Mouse (Mus musculus): ENCODE results near the gene Srf.

The Srf gene

DNA sequence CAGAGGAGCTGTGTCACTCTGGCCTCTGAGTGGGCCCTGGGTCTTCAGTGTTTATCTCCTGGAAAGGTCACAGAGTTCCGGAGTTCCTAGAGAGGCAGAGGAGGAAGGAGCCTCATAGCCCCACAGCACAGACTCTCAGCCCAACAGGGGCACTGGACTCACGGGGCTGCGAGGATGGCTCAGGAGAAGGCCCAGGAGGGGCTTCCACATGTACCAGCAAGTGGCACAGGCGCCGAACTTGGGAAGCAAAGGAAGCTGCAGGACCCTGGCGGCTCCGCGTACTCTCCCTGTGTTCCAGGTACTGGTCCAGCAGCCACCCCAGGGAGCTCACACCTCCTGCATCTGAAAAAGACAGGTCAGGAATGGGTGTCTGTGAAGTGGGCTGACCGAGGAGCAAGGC, 34.8 kb downstream of the Srf start:
- Histone ChIP-seq H3K36me3 (ENCODE audit: insufficient read depth, low read length) (no peaks in the 10 kb centered on the region), H3K9me3 (ENCODE audit: low read length) (no peaks in the 10 kb centered on the region), H3K4me1 (replicated peaks; ENCODE audit: low read depth, low read length) (peaks cover 37% of the 10 kb centered on the region), H3K27me3 (ENCODE audit: insufficient read depth, low read length) (peaks cover 64% of the 10 kb centered on the region), H3K4me3 (replicated peaks; ENCODE audit: low read length) (peak overlapping the region; percentile 67)
- TF ChIP-seq POU5F1 (IDR thresholded peaks at IDR 0.05; ENCODE audit: borderline replicate concordance, low read length) (no peak), CTCF (conservative IDR thresholded peaks at IDR 0.05; ENCODE audit: low read length) (no peak), NANOG (IDR thresholded peaks at IDR 0.05; ENCODE audit: borderline replicate concordance, low read length) (no peak)

DNA sequence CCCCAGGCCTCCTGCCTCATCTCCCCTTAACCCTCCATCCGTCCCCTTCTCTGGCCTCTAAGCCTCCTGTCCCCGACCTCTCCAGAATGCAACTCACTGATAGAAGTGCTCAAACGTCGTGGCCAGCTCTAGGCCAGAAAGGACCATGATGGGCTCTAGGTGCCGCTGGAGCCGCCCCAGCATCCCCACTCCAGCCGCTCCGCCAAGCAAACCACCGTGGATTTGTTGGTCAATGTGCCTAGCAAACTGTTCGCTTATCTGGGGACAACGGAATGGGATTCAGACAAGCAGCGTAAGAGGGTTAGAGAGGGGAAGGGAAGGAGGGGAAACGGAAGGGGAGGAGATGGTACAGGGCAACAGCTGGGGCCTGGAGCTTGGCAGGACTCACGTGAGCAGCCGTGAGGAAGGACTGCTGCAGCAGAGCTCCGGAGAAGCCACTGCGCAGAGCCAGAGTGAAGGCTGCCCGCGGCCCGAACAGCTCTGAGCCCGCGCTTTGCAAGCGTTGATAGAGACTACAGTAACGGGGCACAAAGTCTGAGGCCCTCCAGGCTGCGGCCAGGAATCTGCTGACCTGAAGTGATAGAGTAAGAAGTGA, 35.5 kb downstream of the Srf start:
- H3K36me3 ChIP-seq (ENCODE audit: insufficient read depth, low read length) = no peaks in the 10 kb centered on the region
- no peaks in the 10 kb centered on the region for H3K9me3 ChIP-seq (ENCODE audit: low read length)
- peaks cover 32% of the 10 kb centered on the region for H3K4me1 ChIP-seq (replicated peaks; ENCODE audit: low read depth, low read length)
- no peak for TF ChIP-seq NANOG (IDR thresholded peaks at IDR 0.05; ENCODE audit: borderline replicate concordance, low read length)
- no peak for TF ChIP-seq CTCF (conservative IDR thresholded peaks at IDR 0.05; ENCODE audit: low read length)
- TF ChIP-seq POU5F1 (IDR thresholded peaks at IDR 0.05; ENCODE audit: borderline replicate concordance, low read length) = no peak
- H3K27me3 ChIP-seq (ENCODE audit: insufficient read depth, low read length) = peaks cover 63% of the 10 kb centered on the region
- H3K4me3 ChIP-seq (replicated peaks; ENCODE audit: low read length) = peak overlapping the region; percentile 67

DNA sequence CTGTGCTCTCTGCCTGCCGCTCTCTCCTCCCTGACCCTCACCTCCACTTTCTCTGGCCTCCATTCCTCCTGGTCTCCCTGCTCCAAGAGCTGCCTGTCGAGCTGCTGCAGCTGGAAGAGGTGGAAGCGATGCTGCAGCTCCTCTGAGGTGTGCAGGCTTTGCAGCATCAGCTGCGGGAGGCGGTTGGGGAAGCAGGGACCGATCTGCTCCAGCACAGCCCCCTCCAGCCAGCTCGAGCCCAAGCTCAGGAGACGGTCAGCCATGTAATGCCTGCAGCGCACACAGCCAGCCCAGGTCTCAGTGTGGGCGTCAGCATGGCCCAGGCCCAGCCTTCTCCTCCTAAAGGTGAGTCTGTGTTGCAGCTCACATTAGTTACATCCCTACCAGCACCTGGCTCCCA, 36.0 kb downstream of the Srf start:
- TF ChIP-seq NANOG (IDR thresholded peaks at IDR 0.05; ENCODE audit: borderline replicate concordance, low read length) = no peak
- TF ChIP-seq CTCF (conservative IDR thresholded peaks at IDR 0.05; ENCODE audit: low read length) = no peak
- no peak for TF ChIP-seq POU5F1 (IDR thresholded peaks at IDR 0.05; ENCODE audit: borderline replicate concordance, low read length)
- no peaks in the 10 kb centered on the region for H3K36me3 ChIP-seq (ENCODE audit: insufficient read depth, low read length)
- H3K27me3 ChIP-seq (ENCODE audit: insufficient read depth, low read length) = peaks cover 59% of the 10 kb centered on the region
- H3K9me3 ChIP-seq (ENCODE audit: low read length) = no peaks in the 10 kb centered on the region
- peaks cover 32% of the 10 kb centered on the region for H3K4me1 ChIP-seq (replicated peaks; ENCODE audit: low read depth, low read length)
- peak overlapping the region; percentile 67 for H3K4me3 ChIP-seq (replicated peaks; ENCODE audit: low read length)

DNA sequence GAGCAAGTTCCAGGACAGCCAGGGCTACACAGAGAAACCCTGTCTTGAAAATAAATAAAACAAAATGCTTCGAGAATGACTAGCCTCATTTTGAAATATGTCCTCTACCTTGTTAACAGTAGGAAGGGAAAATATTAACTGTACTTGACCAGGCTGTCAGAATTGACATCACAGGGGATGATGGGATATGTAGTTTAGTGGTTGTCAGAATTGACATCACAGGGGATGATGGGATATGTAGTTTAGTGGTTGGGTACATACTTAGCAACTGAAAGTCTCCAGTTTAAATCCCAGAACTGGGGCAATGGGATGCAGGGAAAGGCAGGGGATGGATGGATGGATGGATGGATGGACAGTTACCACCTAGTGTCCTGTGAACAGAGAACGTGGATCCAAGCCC, 42.6 kb downstream of the Srf start:
- Histone ChIP-seq H3K4me3 (replicated peaks; ENCODE audit: low read length) (no peak overlapping the region), H3K27me3 (ENCODE audit: insufficient read depth, low read length) (no peaks in the 10 kb centered on the region), H3K4me1 (replicated peaks; ENCODE audit: low read depth, low read length) (peaks cover 8% of the 10 kb centered on the region), H3K9me3 (ENCODE audit: low read length) (no peaks in the 10 kb centered on the region), H3K36me3 (ENCODE audit: insufficient read depth, low read length) (no peaks in the 10 kb centered on the region)
- TF ChIP-seq NANOG (IDR thresholded peaks at IDR 0.05; ENCODE audit: borderline replicate concordance, low read length) (no peak), CTCF (conservative IDR thresholded peaks at IDR 0.05; ENCODE audit: low read length) (no peak), POU5F1 (IDR thresholded peaks at IDR 0.05; ENCODE audit: borderline replicate concordance, low read length) (no peak)

GRCm38 (mm10) chr17:46511059-46511710, 44.8 kb downstream of the Srf start:
- Histone ChIP-seq H3K27me3 (ENCODE audit: insufficient read depth, low read length) (no peaks in the 10 kb centered on the region; the same call in 1 of the 2 replicates), H3K4me1 (replicated peaks; ENCODE audit: low read depth, low read length) (peaks cover 8% of the 10 kb centered on the region), H3K9me3 (ENCODE audit: low read length) (no peaks in the 10 kb centered on the region), H3K4me3 (replicated peaks; ENCODE audit: low read length) (no peak overlapping the region), H3K36me3 (ENCODE audit: insufficient read depth, low read length) (no peaks in the 10 kb centered on the region)
- peak; percentile 32 for TF ChIP-seq CTCF (conservative IDR thresholded peaks at IDR 0.05; ENCODE audit: low read length)
- no peak for TF ChIP-seq NANOG (IDR thresholded peaks at IDR 0.05; ENCODE audit: borderline replicate concordance, low read length)

DNA sequence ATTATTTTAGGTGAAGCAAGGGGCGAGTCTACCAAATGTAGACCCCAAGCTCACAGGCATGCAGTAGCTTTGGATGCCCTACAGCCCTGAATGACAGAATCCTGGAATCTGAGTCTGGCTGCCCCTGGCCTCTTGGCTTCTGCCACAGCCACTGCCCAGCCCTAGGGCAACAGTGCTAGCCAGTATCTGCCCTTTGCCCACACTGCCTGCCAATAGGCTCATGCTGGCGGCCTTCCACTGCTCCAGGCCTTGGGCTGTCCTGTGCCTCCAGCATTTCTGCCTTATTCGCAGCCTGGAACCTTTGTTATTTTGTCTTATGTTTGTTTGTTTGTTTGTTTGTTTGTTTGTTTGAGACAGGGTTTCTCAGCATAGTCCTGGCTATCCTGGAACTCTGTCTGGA, 50.4 kb downstream of the Srf start:
- H3K36me3 ChIP-seq (ENCODE audit: insufficient read depth, low read length) = peaks cover 11% of the 10 kb centered on the region
- H3K27me3 ChIP-seq (ENCODE audit: insufficient read depth, low read length) = no peaks in the 10 kb centered on the region; the same call in 1 of the 2 replicates
- TF ChIP-seq CTCF (conservative IDR thresholded peaks at IDR 0.05; ENCODE audit: low read length) = no peak
- TF ChIP-seq NANOG (IDR thresholded peaks at IDR 0.05; ENCODE audit: borderline replicate concordance, low read length) = no peak
- TF ChIP-seq POU5F1 (IDR thresholded peaks at IDR 0.05; ENCODE audit: borderline replicate concordance, low read length) = no peak
- no peak overlapping the region for H3K4me3 ChIP-seq (replicated peaks; ENCODE audit: low read length)
- H3K4me1 ChIP-seq (replicated peaks; ENCODE audit: low read depth, low read length) = peaks cover 36% of the 10 kb centered on the region
- no peaks in the 10 kb centered on the region for H3K9me3 ChIP-seq (ENCODE audit: low read length)

- peaks cover 27% of the 10 kb centered on the region for H3K36me3 ChIP-seq (ENCODE audit: insufficient read depth, low read length)
- H3K27me3 ChIP-seq (ENCODE audit: insufficient read depth, low read length) = no peaks in the 10 kb centered on the region; the same call in 1 of the 2 replicates
- no peaks in the 10 kb centered on the region for H3K9me3 ChIP-seq (ENCODE audit: low read length)
- peaks cover 49% of the 10 kb centered on the region for H3K4me1 ChIP-seq (replicated peaks; ENCODE audit: low read depth, low read length)
- TF ChIP-seq POU5F1 (IDR thresholded peaks at IDR 0.05; ENCODE audit: borderline replicate concordance, low read length) (no peak), CTCF (conservative IDR thresholded peaks at IDR 0.05; ENCODE audit: low read length) (no peak), NANOG (IDR thresholded peaks at IDR 0.05; ENCODE audit: borderline replicate concordance, low read length) (no peak)
- peak overlapping the region; percentile 61 for H3K4me3 ChIP-seq (replicated peaks; ENCODE audit: low read length)
Measured at GRCm38 (mm10) chr17:46503847-46504638, 51.9 kb downstream of the Srf start.

GRCm38 (mm10) chr17:46502775-46503174, 53.2 kb downstream of the Srf start:
- no peaks in the 10 kb centered on the region for H3K9me3 ChIP-seq (ENCODE audit: low read length)
- no peak for TF ChIP-seq CTCF (conservative IDR thresholded peaks at IDR 0.05; ENCODE audit: low read length)
- no peak for TF ChIP-seq POU5F1 (IDR thresholded peaks at IDR 0.05; ENCODE audit: borderline replicate concordance, low read length)
- TF ChIP-seq NANOG (IDR thresholded peaks at IDR 0.05; ENCODE audit: borderline replicate concordance, low read length) = no peak
- peaks cover 39% of the 10 kb centered on the region for H3K36me3 ChIP-seq (ENCODE audit: insufficient read depth, low read length)

More at GRCm38 (mm10) chr17:46502775-46503174, 53.2 kb downstream of the Srf start:
- Histone ChIP-seq H3K4me3 (replicated peaks; ENCODE audit: low read length) (no peak overlapping the region), H3K4me1 (replicated peaks; ENCODE audit: low read depth, low read length) (peaks cover 61% of the 10 kb centered on the region), H3K27me3 (ENCODE audit: insufficient read depth, low read length) (no peaks in the 10 kb centered on the region; the same call in 1 of the 2 replicates)

Data from E14TG2a.4 (cell line).